Mouse (Mus musculus) stomach, postnatal 0 days (tissue): ENCODE results near the gene Col25a1. TPM values are rescaled to one million over a fixed set of nuclear protein-coding genes. Genes with fewer than 3 reads are reported as not detected.

ENCODE experiments used
- ATAC-seq: fragments of 200-750 bp; cut with Nextera tagmentation; 2 replicates; pipeline ENCODE4 v1.8.0; 2017; ENCODE audit not compliant: low FRiP score, low TSS enrichment
- DNase-seq: peaks from one replicate; pipeline ENCODE4 v3.0.0-alpha.2; 2016; ENCODE audit warnings: low spot score
- H3K27ac ChIP-seq: fragments of 300-500 bp; sonication (generic); replicated peaks from 2 replicates; pipeline ENCODE4 v1.5.1; 2014; ENCODE audit warnings: mild to moderate bottlenecking, control low read depth
- H3K27me3 ChIP-seq: fragments of 300-500 bp; sonication (generic); 2 replicates; pipeline ENCODE4 v1.6.1; 2014; ENCODE audit warnings: low read length; ENCODE audit not compliant: control insufficient read depth, insufficient read depth
- H3K36me3 ChIP-seq: fragments of 300-500 bp; sonication (generic); 2 replicates; pipeline ENCODE4 v1.6.1; 2014; ENCODE audit warnings: low read length, mixed read lengths; ENCODE audit not compliant: control insufficient read depth, insufficient read depth
- H3K4me1 ChIP-seq: fragments of 300-500 bp; sonication (generic); replicated peaks from 2 replicates; pipeline ENCODE4 v1.6.1; 2014; ENCODE audit warnings: antibody characterized with exemption; ENCODE audit not compliant: control insufficient read depth, insufficient read depth
- H3K4me2 ChIP-seq: fragments of 300-500 bp; sonication (generic); replicated peaks from 2 replicates; pipeline ENCODE4 v1.6.1; 2014; ENCODE audit warnings: low read depth, mild to moderate bottlenecking, control low read depth, moderate library complexity
- H3K4me3 ChIP-seq: fragments of 300-500 bp; sonication (generic); 2 replicates; pipeline ENCODE4 v1.5.1; 2014; ENCODE audit warnings: low read depth, low read length, control low read depth
- H3K9ac ChIP-seq: fragments of 300-500 bp; sonication (generic); 2 replicates; pipeline ENCODE4 v1.6.1; 2014; ENCODE audit warnings: mild to moderate bottlenecking, low read length, control low read depth, mixed read lengths
- H3K9me3 ChIP-seq: fragments of 300-500 bp; sonication (generic); 2 replicates; pipeline ENCODE4 v1.6.1; 2016; ENCODE audit warnings: low read length; ENCODE audit not compliant: control insufficient read depth
- CTCF ChIP-seq: IDR thresholded peaks from 2 replicates; pipeline ENCODE4 v1.5.1; 2016; ENCODE audit warnings: antibody characterized with exemption, low read depth, mild to moderate bottlenecking, moderate library complexity
- EP300 ChIP-seq: optimal IDR thresholded peaks from 2 replicates; pipeline ENCODE3; 2016; ENCODE audit warnings: antibody characterized with exemption
- WGBS: fragments of 180-500 bp; shearing (Covaris S2); extraction: QIAGEN DNeasy Blood & Tissue Kit; methylation state at CpG from one replicate; pipeline ENCODE4 v1.1.7; 2014; 5-methylcytosine and 5-hydroxymethylcytosine counted together
- polyA plus RNA-seq: library from polyadenylated mRNA; unstranded; fragments of >200 nt; fragmentation: Nextera tagmentation; extraction: Ambion mirVana; gene quantifications from 2 replicates; pipeline ENCODE4 v1.2.1, GENCODE M21; 2015

Col25a1 gene
- polyA plus RNA-seq, 1 experiment from 2014 or later: 1.3 TPM

- H3K9me3 ChIP-seq: no peaks in the 10 kb centered on the region
- WGBS: 75% methylated on average over 1 of the region's 1 CpGs
- H3K4me3 ChIP-seq: no peak overlapping the region
- H3K36me3 ChIP-seq: no peaks in the 10 kb centered on the region
- H3K27me3 ChIP-seq: no peaks in the 10 kb centered on the region
- DNase-seq: no peak
- no peaks in the 10 kb centered on the region for H3K4me1 ChIP-seq
- no peak overlapping the region for H3K27ac ChIP-seq
- no peak for TF ChIP-seq CTCF
- TF ChIP-seq EP300: no peak
- no peak overlapping the region for H3K4me2 ChIP-seq
- ATAC-seq: no peak
- no peak overlapping the region for H3K9ac ChIP-seq
These were observed 17.9 kb downstream of the Col25a1 start for GRCm38 (mm10) chr3:130149180-130149579.

DNA sequence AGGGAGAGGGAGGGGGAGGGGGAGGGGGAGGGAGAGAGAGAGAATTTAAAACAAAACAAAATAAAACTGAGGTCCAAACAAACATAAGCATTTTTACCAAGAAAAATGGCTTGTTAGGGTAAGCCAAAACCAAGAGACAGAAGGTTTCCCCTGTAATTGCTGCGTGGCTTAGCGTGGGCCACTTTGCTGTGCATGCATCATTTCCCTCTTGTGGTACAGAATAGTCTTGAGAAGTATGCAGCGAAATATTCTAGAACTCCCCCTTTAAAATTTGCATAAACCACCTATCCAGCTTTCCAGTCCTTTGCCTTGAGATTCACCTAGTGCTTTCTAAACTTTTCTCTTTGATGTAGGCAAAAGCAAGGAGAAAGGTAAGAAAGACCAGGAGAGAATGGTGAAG, 21.8 kb downstream of the Col25a1 start:
- DNase-seq (no peak), ATAC-seq (no peak)
- Histone ChIP-seq H3K4me3 (no peak overlapping the region), H3K9me3 (no peaks in the 10 kb centered on the region), H3K27ac (no peak overlapping the region), H3K4me2 (no peak overlapping the region), H3K27me3 (no peaks in the 10 kb centered on the region), H3K4me1 (no peaks in the 10 kb centered on the region), H3K36me3 (no peaks in the 10 kb centered on the region), H3K9ac (no peak overlapping the region)
- no peak for TF ChIP-seq EP300
- TF ChIP-seq CTCF: no peak
- 82% methylated on average over 3 of the region's 3 CpGs for WGBS

GRCm38 (mm10) chr3:130157551-130157950, 26.2 kb downstream of the Col25a1 start:
- 51% methylated on average over 3 of the region's 3 CpGs for WGBS
- no peak overlapping the region for H3K4me3 ChIP-seq
- DNase-seq (no peak), ATAC-seq (no peak)
- no peaks in the 10 kb centered on the region for H3K9me3 ChIP-seq
- H3K9ac ChIP-seq: no peak overlapping the region
- H3K27ac ChIP-seq: no peak overlapping the region
- H3K27me3 ChIP-seq: no peaks in the 10 kb centered on the region
- no peak overlapping the region for H3K4me2 ChIP-seq
- H3K36me3 ChIP-seq: no peaks in the 10 kb centered on the region
- H3K4me1 ChIP-seq: no peaks in the 10 kb centered on the region
- TF ChIP-seq CTCF: no peak
- no peak for TF ChIP-seq EP300

DNA sequence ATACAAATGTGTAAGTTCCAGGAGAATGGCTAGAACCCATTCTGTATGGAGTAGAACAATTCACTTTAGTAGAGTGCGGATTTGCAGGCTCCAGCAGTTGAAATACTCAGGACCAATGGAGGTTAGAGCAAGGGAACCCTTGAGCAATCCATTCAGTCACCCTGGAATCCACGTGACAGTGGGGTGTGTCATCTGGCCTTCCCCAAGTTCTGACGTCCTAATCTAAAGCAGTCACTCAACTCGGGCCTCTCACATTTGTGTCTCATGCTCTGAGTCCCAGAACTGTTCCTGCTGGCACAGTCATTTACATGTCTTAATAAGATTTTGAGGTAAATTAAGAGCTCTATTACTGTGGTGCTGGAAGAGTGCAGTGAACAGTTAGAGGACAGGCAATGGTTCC, 28.6 kb downstream of the Col25a1 start:
- Histone ChIP-seq H3K27ac (no peak overlapping the region), H3K4me2 (no peak overlapping the region), H3K36me3 (no peaks in the 10 kb centered on the region), H3K27me3 (no peaks in the 10 kb centered on the region), H3K4me1 (no peaks in the 10 kb centered on the region), H3K4me3 (no peak overlapping the region), H3K9ac (no peak overlapping the region), H3K9me3 (no peaks in the 10 kb centered on the region)
- DNase-seq: no peak
- TF ChIP-seq EP300 (no peak), CTCF (no peak)
- no peak for ATAC-seq
- WGBS: 72% methylated on average over 4 of the region's 4 CpGs

GRCm38 (mm10) chr3:130160902-130161301, 29.6 kb downstream of the Col25a1 start:
- no peak for TF ChIP-seq CTCF
- no peak for TF ChIP-seq EP300
- DNase-seq (no peak), ATAC-seq (no peak)
- Histone ChIP-seq H3K36me3 (no peaks in the 10 kb centered on the region), H3K4me1 (no peaks in the 10 kb centered on the region), H3K9ac (no peak overlapping the region), H3K27ac (no peak overlapping the region), H3K4me3 (no peak overlapping the region), H3K4me2 (no peak overlapping the region), H3K27me3 (no peaks in the 10 kb centered on the region), H3K9me3 (no peaks in the 10 kb centered on the region)
- 42% methylated on average over 4 of the region's 4 CpGs for WGBS

- Histone ChIP-seq H3K9me3 (no peaks in the 10 kb centered on the region), H3K9ac (no peak overlapping the region), H3K4me2 (no peak overlapping the region), H3K36me3 (no peaks in the 10 kb centered on the region), H3K4me1 (no peaks in the 10 kb centered on the region), H3K27ac (no peak overlapping the region), H3K27me3 (no peaks in the 10 kb centered on the region), H3K4me3 (no peak overlapping the region)
- ATAC-seq (no peak), DNase-seq (no peak)
- no peak for TF ChIP-seq EP300
- TF ChIP-seq CTCF: no peak
- 42% methylated on average over 13 of the region's 13 CpGs for WGBS
These were observed 30.1 kb downstream of the Col25a1 start for GRCm38 (mm10) chr3:130161323-130161917.
